Mouse (Mus musculus): ENCODE data around the gene Creb3l1. TPM values are rescaled to one million over a fixed set of nuclear protein-coding genes. Genes with fewer than 3 reads are reported as not detected.

Creb3l1 gene
- polyA plus RNA-seq, 1 experiment from 2014 or later: 3.4 TPM

GRCm38 (mm10) chr2:91993409-91993808, 30.9 kb downstream of the Creb3l1 start:
- H3K9ac ChIP-seq (replicated peaks): no peak overlapping the region
- no peaks in the 10 kb centered on the region for H3K4me1 ChIP-seq
- H3K9me3 ChIP-seq (replicated peaks): no peaks in the 10 kb centered on the region
- no peaks in the 10 kb centered on the region for H3K27me3 ChIP-seq (replicated peaks)
- no peak overlapping the region for H3K4me3 ChIP-seq (replicated peaks)
- 49% methylated on average over 3 of the region's 3 CpGs for WGBS
- H3K4me2 ChIP-seq: no peak overlapping the region
- no peak for ATAC-seq (ENCODE audit: low FRiP score)
- no peak overlapping the region for H3K27ac ChIP-seq (replicated peaks)
- no peaks in the 10 kb centered on the region for H3K36me3 ChIP-seq

GRCm38 (mm10) chr2:91989750-91990149, 34.6 kb downstream of the Creb3l1 start:
- H3K4me2 ChIP-seq: no peak overlapping the region

GRCm38 (mm10) chr2:91987542-91987941, 36.8 kb downstream of the Creb3l1 start:
- Histone ChIP-seq H3K4me2 (no peak overlapping the region), H3K4me1 (peaks cover 15% of the 10 kb centered on the region), H3K36me3 (no peaks in the 10 kb centered on the region), H3K27me3 (replicated peaks) (0 out of 2 replicates have a peak, but pooled peaks cover 5% of the 10 kb centered on the region), H3K27ac (replicated peaks) (no peak overlapping the region), H3K4me3 (replicated peaks) (no peak overlapping the region), H3K9ac (replicated peaks) (no peak overlapping the region), H3K9me3 (replicated peaks) (no peaks in the 10 kb centered on the region)
- peak; percentile 29; the same call in 1 of the 2 replicates for ATAC-seq (ENCODE audit: low FRiP score)
- 1% methylated on average over 3 of the region's 3 CpGs for WGBS

More at GRCm38 (mm10) chr2:91989750-91990149, 34.6 kb downstream of the Creb3l1 start:
- Histone ChIP-seq H3K27me3 (replicated peaks) (0 out of 2 replicates have a peak, but pooled peaks cover 5% of the 10 kb centered on the region), H3K27ac (replicated peaks) (no peak overlapping the region), H3K4me1 (peaks cover 7% of the 10 kb centered on the region), H3K36me3 (no peaks in the 10 kb centered on the region), H3K4me3 (replicated peaks) (no peak overlapping the region), H3K9me3 (replicated peaks) (no peaks in the 10 kb centered on the region), H3K9ac (replicated peaks) (no peak overlapping the region)
- ATAC-seq (ENCODE audit: low FRiP score): no peak

GRCm38 (mm10) chr2:91986071-91986470, 38.2 kb downstream of the Creb3l1 start:
- WGBS: 7% methylated on average over 5 of the region's 5 CpGs
- ATAC-seq (ENCODE audit: low FRiP score): no peak
- Histone ChIP-seq H3K27ac (replicated peaks) (no peak overlapping the region), H3K4me2 (no peak overlapping the region), H3K27me3 (replicated peaks) (0 out of 2 replicates have a peak, but pooled peaks cover 5% of the 10 kb centered on the region), H3K9me3 (replicated peaks) (no peaks in the 10 kb centered on the region), H3K4me1 (peaks cover 15% of the 10 kb centered on the region), H3K4me3 (replicated peaks) (no peak overlapping the region), H3K9ac (replicated peaks) (no peak overlapping the region), H3K36me3 (no peaks in the 10 kb centered on the region)

GRCm38 (mm10) chr2:91984906-91985525, 39.3 kb downstream of the Creb3l1 start:
- Histone ChIP-seq H3K4me2 (peak overlapping the region; percentile 47), H3K4me3 (replicated peaks) (0 out of 2 replicates have a peak overlapping the region, but pooled peaks have one; percentile 9), H3K36me3 (no peaks in the 10 kb centered on the region), H3K27ac (replicated peaks) (no peak overlapping the region), H3K4me1 (peaks cover 15% of the 10 kb centered on the region), H3K9ac (replicated peaks) (no peak overlapping the region), H3K27me3 (replicated peaks) (0 out of 2 replicates have a peak, but pooled peaks cover 5% of the 10 kb centered on the region), H3K9me3 (replicated peaks) (no peaks in the 10 kb centered on the region)
- no peak for ATAC-seq (ENCODE audit: low FRiP score)
- 44% methylated on average over 9 of the region's 9 CpGs for WGBS

GRCm38 (mm10) chr2:91984439-91984838, 39.9 kb downstream of the Creb3l1 start:
- Histone ChIP-seq H3K9ac (replicated peaks) (peak overlapping the region; percentile 38), H3K4me3 (replicated peaks) (peak overlapping the region; percentile 9; the same call in 1 of the 2 replicates)

GRCm38 (mm10) chr2:91980830-91981229, 43.5 kb downstream of the Creb3l1 start:
- Histone ChIP-seq H3K36me3 (no peaks in the 10 kb centered on the region), H3K4me2 (no peak overlapping the region), H3K9ac (replicated peaks) (no peak overlapping the region), H3K9me3 (replicated peaks) (no peaks in the 10 kb centered on the region), H3K27me3 (replicated peaks) (peaks cover 14% of the 10 kb centered on the region), H3K27ac (replicated peaks) (no peak overlapping the region), H3K4me1 (peaks cover 32% of the 10 kb centered on the region), H3K4me3 (replicated peaks) (no peak overlapping the region)
- ATAC-seq (ENCODE audit: low FRiP score): no peak
- 33% methylated on average over 5 of the region's 5 CpGs for WGBS

More at GRCm38 (mm10) chr2:91984439-91984838, 39.9 kb downstream of the Creb3l1 start:
- ATAC-seq (ENCODE audit: low FRiP score): peak; percentile 49
- no peaks in the 10 kb centered on the region for H3K9me3 ChIP-seq (replicated peaks)
- 0 out of 2 replicates have a peak, but pooled peaks cover 5% of the 10 kb centered on the region for H3K27me3 ChIP-seq (replicated peaks)
- H3K27ac ChIP-seq (replicated peaks): peak overlapping the region; percentile 56; the same call in 1 of the 2 replicates
- peak overlapping the region; percentile 47 for H3K4me2 ChIP-seq
- H3K36me3 ChIP-seq: no peaks in the 10 kb centered on the region
- WGBS: 4% methylated on average over 8 of the region's 13 CpGs
- H3K4me1 ChIP-seq: peaks cover 15% of the 10 kb centered on the region

GRCm38 (mm10) chr2:91980245-91980644, 44.1 kb downstream of the Creb3l1 start:
- ATAC-seq (ENCODE audit: low FRiP score): no peak
- H3K27me3 ChIP-seq (replicated peaks): peaks cover 20% of the 10 kb centered on the region
- no peaks in the 10 kb centered on the region for H3K9me3 ChIP-seq (replicated peaks)
- no peaks in the 10 kb centered on the region for H3K36me3 ChIP-seq
- no peak overlapping the region for H3K27ac ChIP-seq (replicated peaks)
- no peak overlapping the region for H3K9ac ChIP-seq (replicated peaks)
- H3K4me3 ChIP-seq (replicated peaks): no peak overlapping the region
- WGBS: 6% methylated on average over 4 of the region's 4 CpGs
- no peak overlapping the region for H3K4me2 ChIP-seq
- H3K4me1 ChIP-seq: peaks cover 36% of the 10 kb centered on the region

GRCm38 (mm10) chr2:91978547-91978946, 45.8 kb downstream of the Creb3l1 start:
- Histone ChIP-seq H3K4me3 (replicated peaks) (no peak overlapping the region), H3K27me3 (replicated peaks) (peaks cover 36% of the 10 kb centered on the region), H3K9me3 (replicated peaks) (no peaks in the 10 kb centered on the region), H3K9ac (replicated peaks) (no peak overlapping the region), H3K36me3 (no peaks in the 10 kb centered on the region), H3K4me2 (no peak overlapping the region), H3K4me1 (peaks cover 28% of the 10 kb centered on the region), H3K27ac (replicated peaks) (no peak overlapping the region)
- no peak for ATAC-seq (ENCODE audit: low FRiP score)
- 19% methylated on average over 2 of the region's 2 CpGs for WGBS

- ATAC-seq (ENCODE audit: low FRiP score): no peak
- H3K4me2 ChIP-seq: no peak overlapping the region
- WGBS: 87% methylated on average over 4 of the region's 4 CpGs
- no peaks in the 10 kb centered on the region for H3K36me3 ChIP-seq
- peaks cover 41% of the 10 kb centered on the region for H3K27me3 ChIP-seq (replicated peaks)
- no peak overlapping the region for H3K9ac ChIP-seq (replicated peaks)
- no peaks in the 10 kb centered on the region for H3K9me3 ChIP-seq (replicated peaks)
- H3K27ac ChIP-seq (replicated peaks): no peak overlapping the region
- H3K4me3 ChIP-seq (replicated peaks): no peak overlapping the region
- peaks cover 28% of the 10 kb centered on the region for H3K4me1 ChIP-seq
These were observed 46.3 kb downstream of the Creb3l1 start for GRCm38 (mm10) chr2:91977960-91978359.

GRCm38 (mm10) chr2:91975581-91976541, 48.4 kb downstream of the Creb3l1 start, which contains the start of gene Dgkz:
Gene Dgkz (minus strand): TSS chr2:91975864.
- Histone ChIP-seq H3K9me3 (replicated peaks) (no peaks in the 10 kb centered on the region), H3K27me3 (replicated peaks) (peaks cover 41% of the 10 kb centered on the region), H3K9ac (replicated peaks) (peak within 1 kb of the TSS; percentile 43), H3K4me1 (peaks cover 45% of the 10 kb centered on the region), H3K27ac (replicated peaks) (no peak within 1 kb of the TSS), H3K36me3 (no peaks in the 10 kb centered on the region), H3K4me3 (replicated peaks) (peak within 1 kb of the TSS; percentile 40), H3K4me2 (peak within 1 kb of the TSS; percentile 62)
- peak; percentile 13; the same call in 1 of the 2 replicates for ATAC-seq (ENCODE audit: low FRiP score)
- WGBS: 1% methylated on average over 79 of the region's 79 CpGs

Data from neural tube, embryonic 15.5 days (tissue).